Mouse (Mus musculus): ENCODE data around the gene Cylc2. TPM values are rescaled to one million over a fixed set of nuclear protein-coding genes. Genes with fewer than 3 reads are reported as not detected.

The Cylc2 gene
- polyA plus RNA-seq (2014; fragmentation: Nextera tagmentation; extraction: Ambion mirVana) = not detected in 2 replicates

GRCm38 (mm10) chr4:51216378-51216777 is at the start of gene Cylc2:
Cylc2 (plus strand) TSS chr4:51216678.
- 87% methylated on average over 1 of the region's 1 CpGs for WGBS
- no peaks in the 10 kb centered on the region for H3K4me1 ChIP-seq (replicated peaks; ENCODE audit: control insufficient read depth, insufficient read depth, low read length)
- ATAC-seq (replicated peaks; ENCODE audit: low FRiP score) = no peak
- H3K4me2 ChIP-seq = no peak within 1 kb of the TSS
- H3K9ac ChIP-seq (ENCODE audit: low read depth, low read length) = no peak within 1 kb of the TSS
- H3K36me3 ChIP-seq (ENCODE audit: control insufficient read depth, insufficient read depth, low read length) = no peaks in the 10 kb centered on the region
- H3K9me3 ChIP-seq (ENCODE audit: control insufficient read depth, low read length) = no peaks in the 10 kb centered on the region
- no peaks in the 10 kb centered on the region for H3K27me3 ChIP-seq (replicated peaks; ENCODE audit: control insufficient read depth, insufficient read depth, low read length)
- no peak for DNase-seq (ENCODE audit: low spot score)
- no peak within 1 kb of the TSS for H3K27ac ChIP-seq (ENCODE audit: low read depth, low read length)
- H3K4me3 ChIP-seq (ENCODE audit: low read depth, low read length) = no peak within 1 kb of the TSS
